Mouse (Mus musculus) midbrain, embryonic 10.5 days (tissue): Measurements from ENCODE around the gene Exoc3l4. TPM values are rescaled to one million over a fixed set of nuclear protein-coding genes. Genes with fewer than 3 reads are reported as not detected.

Experiments
- DNase-seq: peaks from one replicate; pipeline ENCODE4 v3.0.0-alpha.2; 2017; ENCODE audit warnings: low spot score
- H3K27ac ChIP-seq: fragments of 300-500 bp; sonication (generic); replicated peaks from 2 replicates; pipeline ENCODE4 v1.5.1; 2016; ENCODE audit warnings: mild to moderate bottlenecking
- H3K27me3 ChIP-seq: fragments of 300-500 bp; sonication (generic); 2 replicates; pipeline ENCODE4 v1.6.1; 2016; ENCODE audit warnings: low read depth, mild to moderate bottlenecking; ENCODE audit not compliant: poor library complexity, severe bottlenecking
- H3K36me3 ChIP-seq: fragments of 300-500 bp; sonication (generic); 2 replicates; pipeline ENCODE4 v1.6.1; 2016; ENCODE audit warnings: mild to moderate bottlenecking, moderate library complexity
- H3K4me1 ChIP-seq: fragments of 300-500 bp; sonication (generic); 2 replicates; pipeline ENCODE4 v1.6.1; 2016
- H3K4me3 ChIP-seq: fragments of 300-500 bp; sonication (generic); 2 replicates; pipeline ENCODE4 v1.5.1; 2016; ENCODE audit warnings: mild to moderate bottlenecking, moderate library complexity
- H3K9me3 ChIP-seq: fragments of 300-500 bp; sonication (generic); replicated peaks from 2 replicates; pipeline ENCODE4 v1.6.1; 2016; ENCODE audit warnings: mild to moderate bottlenecking
- WGBS: fragments of 180-500 bp; shearing (Covaris S2); methylation state at CpG from one replicate; pipeline ENCODE4 v1.1.7; 2016; 5-methylcytosine and 5-hydroxymethylcytosine counted together
- polyA plus RNA-seq: library from polyadenylated mRNA; unstranded; fragments of >200 nt; fragmentation: Nextera tagmentation; extraction: Ambion mirVana; gene quantifications from 2 replicates; pipeline ENCODE4 v1.2.1, GENCODE M21; 2016

Gene Exoc3l4
- polyA plus RNA-seq, 1 experiment from 2014 or later = 4.3 TPM

GRCm38 (mm10) chr12:111451561-111451960 lies 34.7 kb downstream of the Exoc3l4 start:
- Histone ChIP-seq H3K27me3 (peaks cover 97% of the 10 kb centered on the region), H3K9me3 (no peaks in the 10 kb centered on the region), H3K27ac (no peak overlapping the region), H3K4me3 (no peak overlapping the region), H3K4me1 (peaks cover 38% of the 10 kb centered on the region), H3K36me3 (no peaks in the 10 kb centered on the region)
- WGBS = 80% methylated on average over 7 of the region's 7 CpGs
- DNase-seq = no peak

- H3K4me1 ChIP-seq = peaks cover 15% of the 10 kb centered on the region
- no peaks in the 10 kb centered on the region for H3K36me3 ChIP-seq
- no peak overlapping the region for H3K27ac ChIP-seq
- H3K9me3 ChIP-seq = no peaks in the 10 kb centered on the region
- DNase-seq = no peak
- WGBS = 48% methylated on average over 4 of the region's 4 CpGs
- peaks cover 97% of the 10 kb centered on the region for H3K27me3 ChIP-seq
- no peak overlapping the region for H3K4me3 ChIP-seq
These were observed 37.2 kb downstream of the Exoc3l4 start for GRCm38 (mm10) chr12:111454021-111454420.

GRCm38 (mm10) chr12:111454543-111455280 lies 37.9 kb downstream of the Exoc3l4 start:
- Histone ChIP-seq H3K27me3 (peaks cover 93% of the 10 kb centered on the region), H3K9me3 (no peaks in the 10 kb centered on the region), H3K36me3 (no peaks in the 10 kb centered on the region), H3K4me3 (no peak overlapping the region), H3K27ac (no peak overlapping the region), H3K4me1 (peaks cover 8% of the 10 kb centered on the region; the same call in 1 of the 2 replicates)
- DNase-seq = no peak
- 69% methylated on average over 10 of the region's 10 CpGs for WGBS

- Histone ChIP-seq H3K27ac (no peak overlapping the region), H3K27me3 (peaks cover 93% of the 10 kb centered on the region), H3K4me3 (no peak overlapping the region), H3K4me1 (peaks cover 3% of the 10 kb centered on the region; the same call in 1 of the 2 replicates), H3K36me3 (no peaks in the 10 kb centered on the region), H3K9me3 (no peaks in the 10 kb centered on the region)
- WGBS = 72% methylated on average over 12 of the region's 12 CpGs
- no peak for DNase-seq
These were observed 38.6 kb downstream of the Exoc3l4 start for GRCm38 (mm10) chr12:111455311-111455846.

GRCm38 (mm10) chr12:111455860-111456259 lies 39.0 kb downstream of the Exoc3l4 start:
- no peak overlapping the region for H3K4me3 ChIP-seq
- no peaks in the 10 kb centered on the region for H3K36me3 ChIP-seq
- H3K9me3 ChIP-seq = no peaks in the 10 kb centered on the region
- no peak overlapping the region for H3K27ac ChIP-seq
- no peaks in the 10 kb centered on the region; the same call in 1 of the 2 replicates for H3K4me1 ChIP-seq
- H3K27me3 ChIP-seq = peaks cover 89% of the 10 kb centered on the region
- WGBS = 66% methylated on average over 8 of the region's 8 CpGs
- DNase-seq = no peak

- Histone ChIP-seq H3K27ac (no peak overlapping the region), H3K4me1 (no peaks in the 10 kb centered on the region), H3K27me3 (peaks cover 72% of the 10 kb centered on the region), H3K4me3 (no peak overlapping the region), H3K9me3 (no peaks in the 10 kb centered on the region), H3K36me3 (no peaks in the 10 kb centered on the region)
- 85% methylated on average over 1 of the region's 1 CpGs for WGBS
- DNase-seq = no peak
These were observed 40.9 kb downstream of the Exoc3l4 start for GRCm38 (mm10) chr12:111457742-111458141.

GRCm38 (mm10) chr12:111463570-111463969 lies 46.8 kb downstream of the Exoc3l4 start:
- Histone ChIP-seq H3K36me3 (no peaks in the 10 kb centered on the region), H3K9me3 (no peaks in the 10 kb centered on the region), H3K27ac (no peak overlapping the region), H3K4me1 (peaks cover 3% of the 10 kb centered on the region; the same call in 1 of the 2 replicates), H3K27me3 (peaks cover 24% of the 10 kb centered on the region), H3K4me3 (no peak overlapping the region)
- DNase-seq = no peak
- 90% methylated on average over 7 of the region's 7 CpGs for WGBS

GRCm38 (mm10) chr12:111466369-111466768 lies 49.6 kb downstream of the Exoc3l4 start:
- WGBS = 89% methylated on average over 3 of the region's 3 CpGs
- DNase-seq = no peak

GRCm38 (mm10) chr12:111468206-111468605 lies 51.4 kb downstream of the Exoc3l4 start:
- H3K4me1 ChIP-seq = peaks cover 6% of the 10 kb centered on the region
- no peaks in the 10 kb centered on the region for H3K9me3 ChIP-seq
- DNase-seq = no peak
- no peak overlapping the region for H3K4me3 ChIP-seq
- no peaks in the 10 kb centered on the region for H3K36me3 ChIP-seq
- WGBS = 76% methylated on average over 7 of the region's 7 CpGs
- peaks cover 22% of the 10 kb centered on the region for H3K27me3 ChIP-seq
- no peak overlapping the region for H3K27ac ChIP-seq

More at GRCm38 (mm10) chr12:111466369-111466768, 49.6 kb downstream of the Exoc3l4 start:
- Histone ChIP-seq H3K27me3 (peaks cover 22% of the 10 kb centered on the region), H3K27ac (no peak overlapping the region), H3K4me3 (no peak overlapping the region), H3K9me3 (no peaks in the 10 kb centered on the region), H3K4me1 (peaks cover 6% of the 10 kb centered on the region), H3K36me3 (no peaks in the 10 kb centered on the region)

- Histone ChIP-seq H3K36me3 (no peaks in the 10 kb centered on the region), H3K9me3 (no peaks in the 10 kb centered on the region), H3K27me3 (peaks cover 22% of the 10 kb centered on the region), H3K4me1 (peaks cover 7% of the 10 kb centered on the region), H3K4me3 (no peak overlapping the region), H3K27ac (no peak overlapping the region)
- peak; percentile 74 for DNase-seq
- 8% methylated on average over 8 of the region's 8 CpGs for WGBS
These were observed 52.7 kb downstream of the Exoc3l4 start for GRCm38 (mm10) chr12:111469507-111469906.

GRCm38 (mm10) chr12:111471119-111471518 lies 54.3 kb downstream of the Exoc3l4 start:
- DNase-seq = no peak
- Histone ChIP-seq H3K27me3 (peaks cover 22% of the 10 kb centered on the region), H3K4me1 (peaks cover 10% of the 10 kb centered on the region), H3K36me3 (no peaks in the 10 kb centered on the region), H3K9me3 (no peaks in the 10 kb centered on the region), H3K4me3 (no peak overlapping the region), H3K27ac (no peak overlapping the region)
- WGBS = 77% methylated on average over 1 of the region's 1 CpGs

- no peak for DNase-seq
- H3K36me3 ChIP-seq = no peaks in the 10 kb centered on the region
- H3K4me1 ChIP-seq = peaks cover 10% of the 10 kb centered on the region
- no peak overlapping the region for H3K4me3 ChIP-seq
- WGBS = 94% methylated on average over 3 of the region's 3 CpGs
- no peaks in the 10 kb centered on the region for H3K9me3 ChIP-seq
- no peak overlapping the region for H3K27ac ChIP-seq
- peaks cover 20% of the 10 kb centered on the region for H3K27me3 ChIP-seq
These were observed 54.9 kb downstream of the Exoc3l4 start for GRCm38 (mm10) chr12:111471721-111472120.

GRCm38 (mm10) chr12:111472886-111473285 lies 56.1 kb downstream of the Exoc3l4 start:
- DNase-seq = no peak
- Histone ChIP-seq H3K36me3 (no peaks in the 10 kb centered on the region), H3K9me3 (no peaks in the 10 kb centered on the region), H3K4me1 (peaks cover 10% of the 10 kb centered on the region), H3K27ac (no peak overlapping the region), H3K27me3 (peaks cover 20% of the 10 kb centered on the region), H3K4me3 (no peak overlapping the region)
- WGBS = 85% methylated on average over 5 of the region's 5 CpGs
